Mouse (Mus musculus) left cerebral cortex, postnatal 36 days (tissue): Measurements from ENCODE around the gene Fkbp1a. TPM values are rescaled to one million over a fixed set of nuclear protein-coding genes. Genes with fewer than 3 reads are reported as not detected.
A peak's percentile ranks its signal among the peaks of the same experiment; 100 is the strongest.

Experiments used
- DNase-seq, 2 experiments: peaks; one replicate each; pipeline ENCODE4 v3.0.0; 2021 to 2022; ENCODE audit warnings: low spot score in 2 of 2, mixed read lengths in 1 of 2
- intact Hi-C: fragments of 180-260 bp; cut with DNase I; formaldehyde crosslinking; loops from one replicate; pipeline ENCODE4 v1.15.1; 2025
- total RNA-seq, 2 experiments: library from RNA; stranded (reverse); gene quantifications; 2 replicates each; pipeline ENCODE4 v1.2.3; 2021

Fkbp1a gene
- total RNA-seq, 2 experiments from 2014 or later = 745 to 751 TPM

DNA sequence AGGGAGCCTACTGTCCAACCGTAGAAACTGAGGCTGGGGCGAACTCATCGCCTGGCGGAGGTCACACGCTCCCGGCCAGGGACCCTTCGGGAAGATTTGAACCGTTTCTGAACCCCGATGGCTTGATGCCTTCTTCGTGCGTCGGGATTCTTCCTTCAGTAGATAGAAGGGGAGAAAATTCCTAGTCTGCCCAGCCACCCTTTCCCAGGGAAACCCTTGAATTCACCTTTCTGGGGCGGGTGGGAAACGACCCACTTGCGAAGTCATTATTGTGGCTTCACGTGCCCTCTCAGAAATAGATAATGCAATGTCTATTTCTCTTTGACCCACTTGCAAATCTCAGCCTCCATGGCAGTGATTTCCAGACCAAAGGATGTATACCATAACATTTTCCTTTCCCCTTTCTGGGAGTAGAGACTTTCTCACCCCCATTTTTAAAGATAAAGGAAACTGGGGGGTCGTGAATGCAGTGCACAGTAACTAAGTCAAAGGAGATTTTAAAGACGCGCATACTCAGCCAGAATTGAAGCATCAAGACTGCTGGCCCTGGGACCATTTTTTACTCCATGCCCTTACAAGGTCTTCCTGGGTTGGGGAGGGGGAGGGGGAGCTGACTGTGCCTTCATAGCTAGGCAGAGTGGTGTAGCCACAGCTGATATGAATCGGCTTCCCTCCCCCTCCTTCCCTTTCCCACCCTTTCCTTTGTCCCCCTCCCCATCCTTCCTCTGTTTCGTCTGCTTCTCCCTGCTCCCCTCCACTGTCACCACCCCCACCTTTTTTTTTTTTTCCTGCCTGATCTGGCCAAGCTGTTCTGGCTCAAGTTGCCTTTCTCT, 996 bp downstream of the Fkbp1a start:
- peak in 1 of 2 experiments; percentile 27 for DNase-seq
- intact Hi-C loops = loop anchor here (1.0 kb wide), 1 partner anchor 49 kb away; the partner anchor contains the start of gene Nsfl1c

DNA sequence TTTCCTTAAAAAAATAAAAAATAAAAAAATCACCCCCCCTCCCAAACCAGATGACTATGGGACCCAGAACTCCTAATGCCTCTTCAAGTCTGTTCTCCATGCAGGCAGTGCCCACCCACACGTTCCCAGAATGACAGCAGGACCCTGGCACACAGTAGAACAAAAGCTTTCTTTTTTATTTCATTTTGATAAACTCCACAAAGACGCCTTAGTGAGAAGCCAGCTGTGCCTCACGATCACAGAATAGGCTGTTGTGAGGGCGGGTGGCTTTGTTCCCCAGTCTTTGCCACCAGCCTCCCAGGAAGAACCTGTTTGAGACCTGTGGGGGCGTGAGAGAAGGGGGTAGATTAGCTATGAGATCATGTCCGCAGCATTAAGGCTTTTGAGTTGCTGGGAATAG, 2.4 kb downstream of the Fkbp1a start:
- intact Hi-C loops = loop anchor here (2.0 kb wide), 1 partner anchor 32 kb away; no protein-coding TSS in a partner anchor
- peak in 1 of 2 experiments; percentile 51 for DNase-seq

DNA sequence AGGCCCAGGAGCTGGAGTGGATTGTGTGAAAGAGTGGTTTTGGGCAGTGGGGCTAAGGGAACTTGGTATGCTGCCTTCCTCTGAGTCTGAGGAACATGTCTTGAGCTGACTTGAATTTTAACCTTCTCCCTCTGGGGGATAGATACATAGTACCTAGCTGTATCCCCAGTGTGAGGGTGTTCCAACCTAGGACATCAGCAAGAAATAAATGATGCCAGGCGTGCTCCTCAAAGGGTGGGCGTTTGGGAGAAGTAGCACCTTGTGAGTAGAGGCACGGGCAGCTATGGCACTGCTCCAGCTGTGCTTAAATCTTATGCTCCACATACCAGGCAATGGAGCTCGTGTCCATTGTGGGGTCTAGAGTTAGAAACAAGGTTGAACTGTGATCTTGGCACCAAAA, 4.3 kb downstream of the Fkbp1a start:
- DNase-seq = no peak
- intact Hi-C loops = no loop called here

DNA sequence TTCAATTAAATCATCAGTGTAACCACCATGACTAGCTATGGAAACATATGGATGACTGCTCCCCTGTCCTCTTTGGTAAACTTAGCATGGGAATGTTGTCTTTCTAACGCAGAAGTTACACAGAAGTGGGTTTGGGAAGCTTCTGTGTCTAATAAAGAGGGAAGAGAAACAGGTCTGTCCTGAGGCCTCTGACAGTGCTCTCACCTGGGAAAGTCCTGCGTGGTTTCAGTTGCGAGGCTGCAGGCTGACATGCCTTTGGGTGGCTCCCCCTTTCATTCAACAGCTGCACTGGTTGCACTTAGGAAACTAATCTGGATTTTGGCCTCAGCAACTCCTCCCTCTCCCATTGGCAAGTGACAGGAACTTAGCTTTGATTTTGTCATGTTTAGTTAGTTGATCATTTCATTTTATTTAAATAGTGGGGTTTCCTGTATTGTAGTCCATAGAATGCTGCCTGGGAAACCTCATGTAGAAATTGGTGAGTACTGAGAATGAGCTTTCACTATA, 7.4 kb downstream of the Fkbp1a start:
- DNase-seq = no peak
- intact Hi-C loops = no loop called here

DNA sequence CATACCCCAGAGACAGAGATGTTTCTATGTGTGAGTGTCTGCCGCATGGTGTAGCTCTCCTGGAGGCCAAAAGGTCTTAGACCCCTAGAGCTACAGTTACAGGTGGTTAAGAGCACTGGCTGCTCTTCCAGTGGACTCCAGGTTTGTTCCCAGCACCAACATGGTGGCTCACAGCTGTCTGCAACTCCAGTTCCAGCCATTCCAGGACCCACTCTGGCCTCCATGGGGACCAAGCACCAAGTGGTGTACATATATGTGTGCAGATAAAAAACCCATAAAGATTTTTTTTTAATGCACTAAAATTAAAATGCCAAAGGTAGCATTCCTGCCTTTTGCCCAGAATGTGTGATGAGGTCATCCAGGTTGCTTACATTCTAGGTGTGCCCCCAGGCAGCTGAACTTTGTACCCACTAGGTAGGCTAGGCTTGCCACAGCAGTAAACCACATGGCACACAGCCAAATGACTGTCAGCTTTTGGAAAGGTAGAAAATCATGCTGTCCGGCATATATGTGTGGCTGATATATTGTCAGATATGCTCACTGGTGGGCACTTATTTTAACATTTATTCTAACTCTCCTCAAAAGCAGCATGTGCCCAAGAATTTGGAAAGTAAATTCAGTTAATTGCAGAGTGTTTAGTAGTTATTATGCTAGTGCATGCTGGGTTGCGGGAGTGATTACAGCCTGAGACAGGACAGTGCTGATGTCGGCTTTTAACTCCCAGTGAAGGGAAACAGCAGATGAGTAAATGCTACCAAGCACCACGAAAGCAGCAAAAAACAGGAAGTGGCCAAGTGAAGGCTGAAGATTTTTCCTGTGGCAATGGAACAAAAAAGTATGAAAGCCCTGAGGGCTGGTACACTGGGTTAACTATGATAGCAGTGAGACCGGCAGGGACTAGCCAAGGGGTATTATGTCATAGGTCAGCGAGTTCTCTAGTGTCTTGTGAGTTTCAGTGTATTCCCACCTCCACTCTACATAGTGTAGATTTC, 20.9 kb downstream of the Fkbp1a start:
- DNase-seq = no peak
- intact Hi-C loops = no loop called here

DNA sequence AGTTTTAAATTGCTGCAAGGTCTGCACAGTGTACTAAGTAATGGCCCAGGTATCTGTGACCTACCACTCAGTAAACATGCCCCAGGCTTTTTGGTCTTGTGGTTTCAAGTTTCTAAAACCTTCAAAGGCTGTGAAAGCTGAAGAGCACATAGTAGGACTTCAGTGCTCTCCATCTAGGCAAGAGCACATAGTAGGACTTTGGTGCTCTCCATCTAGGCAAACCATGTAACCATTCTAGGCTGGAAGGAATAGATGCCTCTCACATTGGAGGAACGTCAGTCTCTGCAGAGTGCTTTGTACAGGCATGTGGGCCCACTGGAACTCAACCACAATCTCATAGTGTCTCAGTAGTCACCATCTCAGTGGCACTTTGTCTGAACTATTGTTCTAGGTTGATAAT, 21.7 kb downstream of the Fkbp1a start:
- intact Hi-C loops = no loop called here
- DNase-seq = no peak

DNA sequence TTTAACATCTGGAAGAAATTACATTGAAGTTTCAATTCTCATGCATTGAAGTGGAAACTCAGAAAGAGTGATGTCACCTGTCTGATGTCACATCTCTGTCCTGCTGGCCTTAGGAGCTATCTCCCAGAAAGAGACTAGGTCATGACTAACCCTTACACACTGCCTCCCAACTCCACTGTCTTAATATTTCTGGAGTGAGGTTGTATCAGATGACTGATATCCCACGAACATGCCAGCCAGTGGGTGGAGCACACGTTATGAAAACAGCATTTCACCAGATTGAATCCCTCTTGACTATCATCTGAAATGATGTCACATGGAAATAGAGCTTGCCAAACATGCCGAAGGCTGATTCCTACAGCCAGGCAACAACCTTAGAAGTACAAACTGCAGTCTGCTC, 22.7 kb downstream of the Fkbp1a start:
- DNase-seq = no peak

DNA sequence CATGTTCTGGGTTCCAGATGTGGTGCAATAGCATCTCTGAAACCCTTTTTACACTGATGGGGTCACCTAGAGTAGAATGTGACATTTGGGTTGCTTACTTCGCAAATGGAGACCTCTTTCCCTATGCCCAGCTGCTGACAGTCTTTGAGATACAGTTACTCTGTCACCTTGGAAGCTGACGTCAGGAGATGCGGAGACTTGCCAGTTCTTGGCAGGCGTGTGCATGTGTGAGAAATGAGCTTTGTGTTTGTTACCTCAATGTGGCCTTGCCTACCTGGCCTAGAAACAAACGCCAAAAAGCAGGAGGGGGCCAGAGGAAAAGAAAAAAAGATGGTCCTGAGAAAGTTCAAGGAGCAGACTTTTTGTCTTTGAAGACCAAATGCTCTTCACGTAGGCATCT, 24.6 kb downstream of the Fkbp1a start:
- intact Hi-C loops = no loop called here
- no peak for DNase-seq

More for the DNA sequence above, 22.7 kb downstream of the Fkbp1a start:
- intact Hi-C loops = no loop called here

DNA sequence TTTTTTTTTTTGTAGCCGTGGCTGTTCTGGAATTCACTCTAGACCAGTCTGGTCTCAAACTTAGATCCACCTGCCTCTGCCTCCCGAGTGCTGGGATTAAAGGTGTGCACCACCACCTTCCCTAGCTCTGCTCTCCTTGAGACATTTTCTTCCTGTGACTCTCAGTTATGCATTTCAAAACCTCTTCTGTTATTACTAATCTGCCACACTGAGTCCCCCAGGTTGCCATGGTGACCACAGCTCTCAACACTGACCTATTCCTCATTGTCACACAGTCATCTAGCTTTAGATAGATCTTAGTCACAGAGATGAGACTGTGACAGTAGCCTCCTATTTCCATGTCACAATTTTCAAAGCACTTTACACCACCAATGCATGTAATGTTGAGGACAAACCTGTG, 27.2 kb downstream of the Fkbp1a start:
- no peak for DNase-seq
- intact Hi-C loops = no loop called here

DNA sequence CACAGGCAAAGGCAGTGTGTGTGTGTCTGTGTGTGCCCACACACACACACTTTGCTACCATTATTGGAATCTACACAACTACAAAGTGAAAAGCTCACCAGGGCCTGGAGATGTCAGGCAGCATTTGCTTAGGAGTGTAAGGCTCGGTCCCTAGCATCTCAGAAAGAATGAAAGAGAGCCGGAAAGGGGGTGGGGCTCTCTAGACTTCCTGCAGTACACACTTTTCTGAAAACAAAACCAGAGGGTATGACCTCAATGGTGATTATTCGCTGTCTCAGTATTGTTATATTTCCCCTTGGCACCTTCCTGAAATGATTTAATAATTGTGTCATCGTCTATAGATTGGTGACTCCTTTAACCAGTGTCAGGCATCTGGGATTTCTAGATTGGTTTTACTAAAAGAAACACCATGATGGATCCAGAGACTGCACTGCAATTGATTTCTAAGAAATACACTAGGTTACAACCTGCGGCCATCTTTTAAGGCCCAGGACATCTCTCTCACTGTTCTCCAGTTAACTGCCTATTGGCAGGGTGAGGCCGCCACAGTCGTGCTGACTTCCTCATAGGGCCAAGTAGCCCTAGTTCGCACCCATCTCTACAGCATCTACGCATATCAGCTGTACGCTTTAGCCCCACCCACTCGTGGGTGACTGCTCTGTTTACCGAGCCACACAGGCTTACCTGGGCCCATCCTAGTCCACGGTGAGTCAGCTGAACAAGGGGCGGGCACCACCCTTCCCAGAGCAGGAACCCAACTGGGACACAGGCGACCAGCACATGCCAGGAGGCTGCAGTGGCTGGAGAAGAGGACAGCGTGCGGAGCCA, 29.8 kb downstream of the Fkbp1a start, which contains the start of gene Sdcbp2:
Gene Sdcbp2 (plus strand): TSS at position 750 of the 828 bp plus-strand sequence.
- intact Hi-C loops = no loop called here
- DNase-seq = no peak

DNA sequence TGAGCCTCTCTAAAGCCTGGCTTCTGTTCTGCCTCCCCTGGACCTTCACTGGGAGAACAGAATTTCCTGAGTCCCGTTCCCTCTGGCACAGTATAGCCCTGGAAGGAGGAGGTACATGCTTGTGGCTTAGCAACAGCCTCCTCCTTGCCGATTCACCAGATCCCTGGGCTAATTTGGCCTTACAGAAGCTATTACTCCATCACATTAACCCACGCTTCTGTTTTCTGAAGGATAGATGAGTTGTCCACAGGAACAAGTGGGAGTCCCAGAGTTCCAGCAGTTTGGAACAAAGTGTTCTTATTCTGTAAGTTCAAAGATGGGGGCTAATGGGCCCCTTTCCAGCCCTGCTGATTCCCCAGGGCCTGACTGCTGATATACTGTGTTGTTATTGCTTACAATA, 31.4 kb downstream of the Fkbp1a start:
- intact Hi-C loops = loop anchor here (2.0 kb wide), 1 partner anchor 59 kb away; the partner anchor contains the start of gene Snph
- DNase-seq = peak; percentile 42 to 54

DNA sequence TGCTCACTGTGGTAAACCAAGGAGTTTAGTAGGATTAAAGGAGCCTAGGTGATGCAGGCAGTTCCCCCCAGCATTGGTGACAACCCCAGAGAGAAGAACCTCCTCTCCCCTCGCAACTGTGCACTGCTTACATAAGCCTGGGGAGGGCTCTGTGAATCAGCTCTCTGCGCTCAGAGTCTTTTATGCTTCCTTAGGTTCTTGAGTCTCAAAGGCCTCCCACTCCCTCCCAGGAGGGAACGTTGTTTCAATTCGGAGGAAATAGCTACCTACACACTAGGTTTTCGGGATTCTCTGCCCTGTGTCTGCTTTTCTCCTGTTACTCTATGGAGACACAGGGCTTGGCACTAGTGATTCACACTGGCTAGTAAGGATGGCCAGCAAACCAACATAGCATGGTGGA, 32.3 kb downstream of the Fkbp1a start:
- peak; percentile 71 to 78 for DNase-seq
- intact Hi-C loops = loop anchor here (2.0 to 5.0 kb wide), 2 partner anchors 58 to 103 kb away; partner anchors contain the start of gene Snph

DNA sequence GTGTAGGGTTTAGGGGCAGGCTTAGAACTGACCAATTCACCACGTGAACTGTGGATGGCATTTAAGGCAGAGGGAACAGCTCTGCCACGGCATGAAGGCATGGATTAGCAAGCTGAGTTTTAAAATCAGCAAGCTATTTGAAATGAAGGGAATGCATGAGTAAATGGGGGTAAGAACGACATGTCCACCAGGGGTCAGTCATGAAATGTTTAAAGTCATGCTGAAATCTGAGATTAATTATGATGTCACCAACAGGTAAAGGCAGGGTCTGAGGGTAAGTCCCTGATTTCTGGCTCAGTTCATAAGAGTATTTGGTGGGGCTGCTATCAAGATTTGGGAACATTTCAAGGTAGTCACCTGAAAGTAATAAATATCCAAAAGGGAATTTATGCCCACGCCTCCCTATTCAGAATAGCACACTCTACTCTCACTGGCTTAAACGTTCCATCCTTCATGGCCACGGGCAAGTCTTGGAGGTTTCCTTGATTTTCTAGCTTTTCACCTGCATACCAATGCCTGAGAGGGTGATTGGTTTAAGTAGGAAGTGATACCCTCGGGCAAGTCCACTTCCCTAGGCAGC, 32.9 kb downstream of the Fkbp1a start:
- no peak for DNase-seq
- intact Hi-C loops = loop anchor here (2.0 to 5.0 kb wide), 2 partner anchors 58 to 102 kb away; partner anchors contain the start of gene Snph

DNA sequence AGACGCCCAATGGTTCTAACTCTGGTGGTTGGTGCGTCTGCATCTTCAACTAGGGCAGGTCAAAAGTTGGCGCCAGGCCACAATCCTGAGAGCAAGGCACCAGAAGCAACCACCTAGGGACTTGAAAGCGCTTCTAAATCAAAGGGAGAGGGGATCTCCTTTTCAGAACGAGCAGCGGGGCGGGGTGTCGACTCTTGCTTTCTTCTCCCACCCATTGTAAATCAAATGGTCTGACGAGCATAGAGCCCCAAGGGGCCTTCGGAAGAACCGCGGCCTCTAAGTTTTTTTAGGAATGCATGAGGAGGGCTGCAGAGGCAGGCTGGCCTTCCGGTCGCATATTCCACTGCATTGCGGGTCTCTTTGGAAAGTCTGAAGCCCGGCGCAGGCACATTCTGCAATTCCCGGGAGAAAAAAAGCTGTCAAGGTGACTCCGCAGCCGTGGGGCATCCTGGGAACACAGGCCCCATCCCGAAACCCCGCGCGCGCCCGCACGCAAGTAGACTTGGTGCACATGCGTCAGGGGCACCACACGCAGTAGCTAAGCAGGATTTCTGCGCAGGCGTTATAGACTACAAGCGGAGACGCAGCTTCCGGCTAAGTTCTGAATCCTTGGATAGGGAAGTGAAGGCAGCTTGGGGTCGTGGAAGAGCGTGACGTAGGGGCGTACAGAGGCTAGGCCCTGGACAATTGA, 33.6 kb downstream of the Fkbp1a start:
- intact Hi-C loops = loop anchor here (2.0 to 5.0 kb wide), 3 partner anchors 31 to 101 kb away; partner anchors contain the start of gene Snph
- peak; percentile 93 to 94 for DNase-seq

DNA sequence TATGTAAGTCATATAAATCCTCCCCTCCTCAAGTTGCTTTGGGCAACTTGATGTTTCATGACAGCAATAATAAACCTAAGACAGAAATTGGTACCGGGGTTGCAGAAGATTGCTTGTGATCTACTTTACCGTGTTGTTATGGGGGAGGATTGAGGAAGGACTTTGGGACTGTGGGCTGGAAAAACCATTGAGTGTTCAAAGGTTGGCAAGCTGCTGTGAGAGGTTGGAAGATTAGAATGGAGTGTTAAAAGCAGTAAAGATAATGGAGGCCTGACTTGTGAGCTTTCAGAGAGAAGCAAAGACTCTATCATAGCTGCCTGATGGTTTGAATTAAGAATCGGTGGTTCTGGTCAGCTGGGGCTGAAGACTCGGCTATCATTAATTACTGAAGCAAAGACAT, 36.9 kb downstream of the Fkbp1a start:
- intact Hi-C loops = loop anchor here (5.0 kb wide), 1 partner anchor 98 kb away; no protein-coding TSS in a partner anchor
- no peak for DNase-seq

DNA sequence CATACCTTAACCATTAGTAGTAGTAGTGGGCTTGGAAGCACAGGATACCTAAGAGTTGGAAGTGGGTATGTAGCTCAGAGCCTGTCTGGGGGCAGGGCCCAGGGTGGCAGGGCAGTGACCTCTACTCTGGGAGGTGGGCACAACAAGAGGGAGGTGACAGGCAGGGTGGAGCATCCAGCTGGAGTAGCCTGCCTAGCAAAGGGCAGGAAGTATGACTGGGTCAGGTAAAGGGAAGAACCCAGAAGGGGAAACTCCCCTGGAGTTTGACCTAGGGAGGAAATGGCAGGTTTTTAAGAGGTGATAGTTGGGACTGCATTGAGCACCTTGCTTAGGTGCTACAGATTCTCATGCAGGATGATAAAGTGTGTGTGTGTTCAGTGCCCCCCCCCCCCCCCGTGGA, 38.7 kb downstream of the Fkbp1a start:
- intact Hi-C loops = no loop called here
- DNase-seq = no peak

DNA sequence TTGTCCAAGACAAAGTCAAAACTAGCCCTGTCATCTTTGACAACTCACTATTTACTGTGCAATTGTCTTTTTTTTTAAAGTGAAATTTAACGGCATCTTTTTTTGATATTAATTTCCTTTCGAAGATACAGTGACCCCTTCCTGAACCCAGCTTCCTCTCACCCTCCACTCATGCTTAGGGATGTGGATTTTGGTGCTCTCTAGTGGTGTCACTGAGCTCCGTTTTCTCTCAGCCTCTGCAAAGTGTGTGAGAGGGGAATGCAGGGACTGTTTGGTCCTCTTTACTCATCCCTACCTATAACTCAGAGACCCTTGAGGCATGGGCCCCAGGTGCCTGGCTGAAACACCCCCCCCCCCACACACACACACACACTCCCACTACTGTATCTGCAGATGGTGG, 43.7 kb downstream of the Fkbp1a start:
- intact Hi-C loops = no loop called here
- DNase-seq = no peak

DNA sequence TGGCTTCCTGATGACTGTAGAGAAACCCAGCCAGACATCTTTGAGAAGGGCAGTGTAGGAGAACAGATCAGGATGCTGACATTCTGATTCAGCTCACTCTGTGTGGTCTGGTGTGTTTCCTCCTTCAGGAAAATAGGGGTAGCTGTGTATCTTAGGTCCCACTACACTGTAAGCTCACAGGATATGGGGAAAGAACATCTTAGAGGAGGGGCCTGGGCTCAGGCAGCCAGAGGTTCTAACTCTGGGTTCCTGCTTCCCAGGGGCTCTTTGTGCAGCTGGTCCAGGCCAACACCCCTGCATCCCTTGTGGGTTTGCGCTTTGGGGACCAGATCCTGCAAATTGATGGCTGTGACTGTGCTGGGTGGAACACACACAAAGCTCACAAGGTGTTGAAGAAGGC, 44.5 kb downstream of the Fkbp1a start:
- intact Hi-C loops = no loop called here
- DNase-seq = no peak
